Mouse (Mus musculus) v-Abl transformed pro-B cells (cell line): ENCODE results near the gene Acp5.

ENCODE experiments used
- in situ Hi-C, 2 experiments: fragments of 400-800 bp; cut with MboI; formaldehyde crosslinking; loops; one replicate each; pipeline ENCODE4 v1.15.1; 2025; ENCODE audit not compliant: unreplicated experiment in 2 of 2

Acp5 gene

DNA sequence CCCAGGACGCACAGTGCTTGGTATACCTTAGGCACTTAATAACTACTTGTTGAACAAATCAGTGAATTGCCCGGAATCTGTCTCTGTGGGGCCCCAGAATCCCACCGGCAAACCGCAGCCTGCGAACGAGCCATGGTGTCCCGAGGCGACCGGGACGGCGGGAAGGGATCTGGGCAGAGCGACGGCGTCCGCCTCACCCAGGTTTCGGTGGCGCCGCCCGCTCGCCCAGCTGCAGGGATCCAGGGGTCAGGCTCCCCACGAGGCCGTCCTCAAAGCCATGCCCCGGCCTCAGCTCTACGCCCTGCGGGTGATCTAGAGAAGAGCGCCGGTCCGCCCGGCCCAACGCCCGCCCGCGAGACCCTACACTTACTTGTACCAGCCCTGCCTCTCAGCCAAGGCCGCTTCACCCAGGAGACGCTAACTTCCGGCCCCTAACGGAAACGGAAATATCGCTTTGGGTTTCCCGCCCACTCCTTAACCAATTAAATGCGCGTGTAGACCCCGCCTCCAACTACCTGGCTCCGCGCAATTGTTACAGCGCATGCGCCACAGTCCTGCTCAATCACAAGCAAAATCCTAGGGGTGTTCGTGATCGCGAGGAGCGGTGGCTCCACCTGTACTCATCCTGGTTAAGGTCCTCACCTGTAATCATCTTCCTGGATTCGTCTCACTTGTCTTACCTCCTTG is 18.6 kb downstream of the Acp5 start, which contains the start of gene Elof1:
Gene Elof1, minus strand, starts transcription at position 433 of the 687 bp plus-strand sequence.
- in situ Hi-C loops, result loop anchor here (5.0 to 25.0 kb wide), 2 partner anchors 35 to 1480 kb away; partner anchors contain the start of genes Fbxl12 (in 1 of the 2) and Ubl5 (in 1 of the 2)

DNA sequence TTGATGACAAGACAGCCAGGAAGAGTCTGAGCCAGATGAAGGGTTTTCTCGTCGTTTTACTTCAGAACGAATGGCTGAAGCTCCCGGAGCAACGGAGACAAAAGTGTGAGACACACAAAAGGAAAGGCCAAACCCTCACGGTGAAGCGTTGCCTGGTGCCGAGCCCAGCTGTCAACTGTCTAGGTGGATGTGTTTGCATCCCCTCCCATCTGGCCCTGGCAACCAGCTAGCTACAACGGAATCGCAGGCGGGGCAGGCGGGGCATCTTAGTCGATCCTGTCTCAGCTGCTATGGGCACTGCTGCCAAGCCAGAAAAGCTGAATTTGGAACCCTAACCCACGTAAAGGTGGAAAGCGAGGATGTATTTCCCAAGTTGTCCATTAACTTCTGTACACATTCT is 19.4 kb downstream of the Acp5 start:
- in situ Hi-C loops, result loop anchor here (5.0 to 25.0 kb wide), 2 partner anchors 36 to 1479 kb away; partner anchors contain the start of genes Fbxl12 (in 1 of the 2) and Ubl5 (in 1 of the 2)

DNA sequence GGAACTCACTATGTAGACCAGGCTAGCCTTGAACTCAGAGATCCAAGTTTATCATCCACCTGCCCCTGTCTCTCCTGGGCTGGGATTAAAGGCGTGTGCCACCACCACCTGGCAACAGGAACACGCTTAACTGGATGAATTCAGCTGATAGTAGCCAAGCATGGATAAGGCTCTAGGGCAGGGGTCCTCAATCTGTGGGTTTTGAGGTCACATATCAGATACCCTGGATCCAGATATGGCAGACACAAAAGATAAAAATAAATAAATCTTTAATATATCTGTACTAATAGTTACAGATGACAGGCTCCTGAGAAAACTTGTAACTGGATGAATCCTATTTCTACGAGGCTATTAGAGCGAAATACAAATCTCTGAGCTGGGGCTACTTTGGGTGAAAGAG is 19.9 kb downstream of the Acp5 start:
- in situ Hi-C loops, result loop anchor here (5.0 to 25.0 kb wide), 2 partner anchors 37 to 1478 kb away; partner anchors contain the start of genes Fbxl12 (in 1 of the 2) and Ubl5 (in 1 of the 2)

DNA sequence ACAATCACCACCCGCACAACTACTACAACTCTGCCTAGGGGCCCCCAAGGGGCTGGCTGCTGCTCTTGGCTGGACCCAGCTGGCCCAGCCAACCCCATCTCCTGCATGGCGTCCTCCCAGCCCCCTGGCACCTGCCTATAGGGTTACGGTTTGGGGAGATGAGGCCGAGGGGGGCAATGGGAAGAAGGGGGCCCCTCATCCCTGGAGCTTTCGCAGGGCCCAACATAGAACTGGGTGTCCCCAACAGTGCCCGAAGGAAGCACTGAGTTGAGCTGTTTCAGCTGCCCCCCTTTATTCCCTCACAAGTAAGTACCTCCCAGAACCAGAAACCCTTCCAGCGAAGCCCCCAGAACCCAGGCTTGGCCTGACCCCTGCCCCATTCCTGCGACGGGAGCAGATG is 27.3 kb downstream of the Acp5 start:
- in situ Hi-C loops, result loop anchor here in 1 of 2 experiments (5.0 to 25.0 kb wide), 3 partner anchors 34 to 1471 kb away; partner anchors contain the start of genes Fbxl12 and Ubl5

DNA sequence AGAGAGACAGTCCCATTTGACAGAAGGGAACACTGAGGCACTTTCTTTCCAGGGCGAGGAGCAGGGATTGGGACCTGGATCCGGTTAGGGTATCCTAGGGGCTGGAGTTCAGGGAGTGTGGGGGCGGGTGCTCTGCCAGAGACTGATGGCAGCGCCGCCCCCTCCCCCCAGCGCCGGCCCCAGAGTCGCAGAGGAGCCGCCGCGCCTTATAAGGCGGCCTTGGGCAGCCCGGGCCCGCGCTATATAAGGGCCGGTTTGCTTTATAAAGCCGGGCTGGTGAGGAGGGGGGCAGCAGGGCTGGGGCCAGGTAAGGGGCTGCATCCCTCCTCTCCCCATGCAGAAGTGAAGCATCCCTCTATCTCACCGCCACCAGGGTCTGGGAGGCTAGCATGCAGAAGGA is 35.6 kb downstream of the Acp5 start:
- in situ Hi-C loops, result loop anchor here (5.0 to 25.0 kb wide), 3 partner anchors 42 to 1463 kb away; partner anchors contain the start of genes Fbxl12 (in 1 of the 2) and Ubl5 (in 1 of the 2)

GRCm38 (mm10) chr9:22098993-22099696 is 36.4 kb downstream of the Acp5 start, which contains the start of gene Cnn1:
Gene Cnn1, plus strand, starts transcription at chr9:22099216.
- in situ Hi-C loops, result loop anchor here in 1 of 2 experiments (5.0 kb wide), 1 partner anchor 43 kb away; no protein-coding TSS in a partner anchor

- in situ Hi-C loops, result loop anchor here in 1 of 2 experiments (5.0 kb wide), 1 partner anchor 46 kb away; no protein-coding TSS in a partner anchor
Observed at GRCm38 (mm10) chr9:22095854-22096307, 39.6 kb downstream of the Acp5 start.

GRCm38 (mm10) chr9:22092746-22093145 is 42.8 kb downstream of the Acp5 start:
- in situ Hi-C loops, result no loop called here

DNA sequence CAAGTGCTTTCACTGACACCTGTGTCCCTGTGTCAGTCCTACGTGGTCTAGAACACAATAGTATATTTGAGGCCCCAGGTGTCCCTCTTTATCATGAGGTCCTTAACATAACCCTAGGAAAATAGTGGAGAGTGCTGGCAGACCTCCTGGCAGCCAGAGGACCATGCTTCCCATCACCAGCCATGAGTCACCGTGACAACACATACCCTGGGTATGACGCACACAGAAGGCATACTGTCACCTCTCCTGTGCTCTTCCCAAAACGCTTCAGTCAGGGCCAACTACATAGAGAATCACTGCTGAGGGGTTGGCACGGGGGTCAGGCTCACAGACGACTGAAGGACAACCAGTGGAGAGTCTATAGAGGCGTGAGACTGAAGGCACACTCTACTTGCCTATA is 45.5 kb downstream of the Acp5 start:
- in situ Hi-C loops, result no loop called here

DNA sequence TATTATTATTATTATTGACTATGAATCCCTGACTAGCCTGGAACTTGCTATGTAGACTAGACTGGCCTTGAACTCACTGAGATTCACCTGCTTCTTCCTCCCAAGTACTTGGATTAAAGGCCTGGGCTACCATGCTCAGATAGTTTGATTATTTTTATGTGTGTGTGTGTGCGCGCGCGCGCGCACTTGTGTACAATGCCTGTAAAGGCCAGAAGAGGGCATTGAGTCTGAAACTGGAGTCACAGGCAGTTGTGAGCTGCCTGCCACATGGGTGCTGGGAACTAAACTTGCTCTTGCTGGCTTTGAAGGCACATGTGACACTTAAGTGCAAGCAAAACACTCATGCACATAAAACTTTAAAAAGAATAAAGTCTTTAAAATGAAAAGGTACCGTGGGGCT is 46.2 kb downstream of the Acp5 start:
- in situ Hi-C loops, result no loop called here

DNA sequence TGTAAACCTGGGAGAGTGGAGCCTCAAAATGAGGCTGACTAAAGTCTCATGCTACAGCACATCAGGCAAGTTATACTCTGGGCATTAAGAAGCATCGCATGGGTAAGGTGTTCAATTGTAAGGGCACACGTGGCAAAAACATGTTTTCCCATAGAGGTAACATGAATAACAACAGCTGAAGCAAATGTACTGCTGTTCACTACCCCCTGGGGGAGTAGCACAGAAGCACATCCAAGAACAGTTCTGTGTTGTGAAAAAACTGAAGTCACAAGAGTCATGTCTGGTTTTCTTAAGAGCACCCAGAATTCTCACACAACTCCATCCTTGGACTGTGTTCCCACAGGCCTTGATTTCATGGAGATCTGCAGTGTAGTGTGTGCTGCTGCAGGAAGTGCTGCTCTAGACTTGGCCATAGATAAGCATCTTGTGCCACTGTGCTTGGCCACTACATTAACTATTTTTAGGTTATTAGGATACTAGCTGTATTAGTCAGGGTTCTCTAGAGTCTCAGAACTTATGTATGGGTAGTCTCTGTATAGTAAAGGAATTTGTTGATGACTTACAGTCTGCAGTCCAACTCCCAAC is 48.4 kb downstream of the Acp5 start:
- in situ Hi-C loops, result no loop called here

- in situ Hi-C loops, result no loop called here
Observed at GRCm38 (mm10) chr9:22086012-22086411, 49.5 kb downstream of the Acp5 start.

GRCm38 (mm10) chr9:22085022-22085834 is 50.3 kb downstream of the Acp5 start, which contains the start of gene Ecsit:
Gene Ecsit, minus strand, starts transcription at chr9:22085438.
- in situ Hi-C loops, result no loop called here

DNA sequence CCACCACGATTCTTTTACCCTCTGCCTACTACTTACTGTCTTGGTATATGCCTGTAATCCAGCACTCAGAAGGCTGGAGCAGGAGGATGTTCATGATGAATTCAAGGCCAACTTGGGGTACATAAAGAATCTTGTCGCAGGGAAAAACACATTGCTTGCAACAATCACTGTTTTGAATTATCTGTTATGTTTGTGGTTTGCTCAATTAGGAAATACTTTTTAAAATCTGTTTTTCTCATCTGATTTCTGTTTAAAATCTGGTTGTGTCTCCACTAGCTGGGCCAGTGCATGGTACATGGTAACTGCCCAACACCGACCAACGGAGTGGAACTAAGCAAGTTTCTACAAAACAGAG is 50.9 kb downstream of the Acp5 start:
- in situ Hi-C loops, result no loop called here
